In genomic region chr3:132590010-132590409, GRCm38 (mm10) we compare ENCODE assay signal across 27 mouse cellular contexts. TPM values are rescaled to one million over a fixed set of nuclear protein-coding genes. Genes with fewer than 3 reads are reported as not detected.
DNase-seq lines count a peak whose midpoint lies in the region; ATAC-seq lines count a peak whose summit lies in the region.
"Had no signal": no experiment of that assay in that cellular context is flagged by ENCODE, and none has a peak within 500 bp of the region (broad histone marks: within the 10 kb centered on the region; RNA-seq: fewer than 3 reads in every experiment).

No protein-coding gene starts in this region.

- no peaks in the 10 kb centered on the region for H3K9me3 ChIP-seq in limb, embryonic 12.5 days
- no peaks in the 10 kb centered on the region for H3K9me3 ChIP-seq in limb, embryonic 10.5 days (replicated peaks)
- H3K9me3 ChIP-seq in embryonic facial prominence, embryonic 14.5 days (ENCODE audit: control insufficient read depth, low read length): no peaks in the 10 kb centered on the region
- H3K9me3 ChIP-seq in limb, embryonic 15.5 days: no peaks in the 10 kb centered on the region
- H3K9me3 ChIP-seq: embryonic facial prominence, embryonic 13.5 days; forebrain, embryonic 13.5 days; forebrain, embryonic 15.5 days; G1E had no signal

- no peak for ATAC-seq in limb, embryonic 12.5 days (ENCODE audit: insufficient number of reproducible peaks, insufficient read depth, low FRiP score, low TSS enrichment, low read depth)
- no peak for ATAC-seq in embryonic facial prominence, embryonic 14.5 days (ENCODE audit: low read depth)
- ATAC-seq in limb, embryonic 15.5 days (ENCODE audit: insufficient number of reproducible peaks, low FRiP score, low TSS enrichment, low read depth): no peak
- ATAC-seq: activated CD4-positive, CD25-positive, alpha-beta regulatory T cell, adult 4 months; forebrain, embryonic 13.5 days; forebrain, embryonic 15.5 days; forebrain, postnatal 0 days; Patski had no signal

- H3K9ac ChIP-seq in limb, embryonic 12.5 days (replicated peaks): no peak overlapping the region
- no peak overlapping the region for H3K9ac ChIP-seq in embryonic facial prominence, embryonic 14.5 days (ENCODE audit: low read depth, low read length)
- H3K9ac ChIP-seq in limb, embryonic 15.5 days: no peak overlapping the region
- H3K9ac ChIP-seq: embryonic facial prominence, embryonic 13.5 days; forebrain, embryonic 13.5 days; forebrain, embryonic 15.5 days; forebrain, postnatal 0 days had no signal

- no peaks in the 10 kb centered on the region for H3K36me3 ChIP-seq in limb, embryonic 12.5 days
- H3K36me3 ChIP-seq in limb, embryonic 10.5 days: no peaks in the 10 kb centered on the region
- no peaks in the 10 kb centered on the region for H3K36me3 ChIP-seq in embryonic facial prominence, embryonic 14.5 days (ENCODE audit: control insufficient read depth, insufficient read depth, low read length)
- no peaks in the 10 kb centered on the region for H3K36me3 ChIP-seq in limb, embryonic 15.5 days
- H3K36me3 ChIP-seq: embryonic facial prominence, embryonic 13.5 days; forebrain, embryonic 15.5 days; G1E had no signal

- no peak for DNase-seq in limb, embryonic 10.5 days (ENCODE audit: low spot score)
- DNase-seq in embryonic facial prominence, embryonic 14.5 days (ENCODE audit: low spot score): no peak
- DNase-seq in lung, postnatal 4 days: no peak
- no peak for DNase-seq in heart, adult 8-10 months (ENCODE audit: low spot score)
- DNase-seq: adrenal gland, adult 8-10 months; adrenal gland, postnatal 25 days; cerebellum, adult 11 months; cerebellum, adult 18-20 months; cerebellum, adult 8-10 months; cerebellum, adult 9-11 months; cerebellum, postnatal 14 days; cerebellum, postnatal 36 days; embryo, embryonic 11 days; forebrain, postnatal 0 days had no signal

- peaks cover 4% of the 10 kb centered on the region; the same call in 1 of the 2 replicates for H3K4me1 ChIP-seq in limb, embryonic 12.5 days (replicated peaks)
- no peaks in the 10 kb centered on the region for H3K4me1 ChIP-seq in limb, embryonic 10.5 days
- H3K4me1 ChIP-seq in embryonic facial prominence, embryonic 14.5 days (ENCODE audit: control insufficient read depth, insufficient read depth, low read length): no peaks in the 10 kb centered on the region
- peaks cover 6% of the 10 kb centered on the region; the same call in 1 of the 2 replicates for H3K4me1 ChIP-seq in limb, embryonic 15.5 days
- H3K4me1 ChIP-seq: embryonic facial prominence, embryonic 13.5 days; forebrain, embryonic 13.5 days; forebrain, embryonic 15.5 days had no signal

- 59% methylated on average over 3 of the region's 3 CpGs for WGBS in limb, embryonic 12.5 days
- WGBS in limb, embryonic 10.5 days: 75% methylated on average over 3 of the region's 3 CpGs
- WGBS in embryonic facial prominence, embryonic 14.5 days: 60% methylated on average over 3 of the region's 3 CpGs
- 54% methylated on average over 3 of the region's 3 CpGs for WGBS in limb, embryonic 15.5 days

- H3K27me3 ChIP-seq in limb, embryonic 12.5 days: no peaks in the 10 kb centered on the region
- no peaks in the 10 kb centered on the region for H3K27me3 ChIP-seq in limb, embryonic 10.5 days (ENCODE audit: low read depth, poor library complexity, severe bottlenecking)
- H3K27me3 ChIP-seq in embryonic facial prominence, embryonic 14.5 days (replicated peaks; ENCODE audit: control insufficient read depth, insufficient read depth, low read length): no peaks in the 10 kb centered on the region
- H3K27me3 ChIP-seq in limb, embryonic 15.5 days: no peaks in the 10 kb centered on the region
- H3K27me3 ChIP-seq: embryonic facial prominence, embryonic 13.5 days; forebrain, embryonic 13.5 days; forebrain, embryonic 15.5 days had no signal

- peak overlapping the region; percentile 36; the same call in 1 of the 2 replicates for H3K27ac ChIP-seq in limb, embryonic 12.5 days
- H3K27ac ChIP-seq in limb, embryonic 10.5 days: no peak overlapping the region
- peak overlapping the region; percentile 10; the same call in 1 of the 2 replicates for H3K27ac ChIP-seq in embryonic facial prominence, embryonic 14.5 days (replicated peaks; ENCODE audit: low read depth, low read length)
- H3K27ac ChIP-seq in limb, embryonic 15.5 days: peak overlapping the region; percentile 47
- H3K27ac ChIP-seq: embryonic facial prominence, embryonic 13.5 days; forebrain, embryonic 13.5 days; forebrain, embryonic 15.5 days had no signal

- no peak overlapping the region for H3K4me2 ChIP-seq in limb, embryonic 12.5 days
- H3K4me2 ChIP-seq in embryonic facial prominence, embryonic 14.5 days (ENCODE audit: low read depth, low read length): no peak overlapping the region
- H3K4me2 ChIP-seq in limb, embryonic 15.5 days: no peak overlapping the region
- H3K4me2 ChIP-seq: embryonic facial prominence, embryonic 13.5 days; forebrain, embryonic 13.5 days; forebrain, embryonic 15.5 days had no signal

- H3K4me3 ChIP-seq in limb, embryonic 12.5 days (replicated peaks): no peak overlapping the region
- no peak overlapping the region for H3K4me3 ChIP-seq in limb, embryonic 10.5 days
- H3K4me3 ChIP-seq in embryonic facial prominence, embryonic 14.5 days (ENCODE audit: low read depth, low read length): no peak overlapping the region
- H3K4me3 ChIP-seq in limb, embryonic 15.5 days: no peak overlapping the region
- H3K4me3 ChIP-seq: embryonic facial prominence, embryonic 13.5 days; forebrain, embryonic 13.5 days; forebrain, embryonic 15.5 days had no signal

RNA-seq across cellular contexts. Expression of gene Gimd1, which starts 39.6 kb away (rescaled TPM):
- polyA plus RNA-seq in limb, embryonic 12.5 days (2016; fragmentation: Nextera tagmentation; extraction: Ambion mirVana): not detected in 2 replicates
- polyA plus RNA-seq in limb, embryonic 10.5 days (2016; fragmentation: Nextera tagmentation; extraction: Ambion mirVana): not detected in 2 replicates
- polyA plus RNA-seq in embryonic facial prominence, embryonic 14.5 days (2014; fragmentation: Nextera tagmentation; extraction: Ambion mirVana): not detected in 2 replicates
- polyA plus RNA-seq in limb, embryonic 15.5 days (2015; fragmentation: Nextera tagmentation; extraction: Ambion mirVana): not detected in 2 replicates
- not detected for total RNA-seq in heart, adult 8-10 months (2022)
- total RNA-seq: adrenal gland, adult 18-20 months; adrenal gland, adult 8-10 months; adrenal gland, postnatal 25 days; common myeloid progenitor, adult 5-6 weeks; forebrain, postnatal 0 days had no signal
- polyA plus RNA-seq: activated CD4-positive, CD25-positive, alpha-beta regulatory T cell, adult 4 months; brain, embryonic 14.5 days; C2C12; embryonic facial prominence, embryonic 13.5 days; forebrain, embryonic 11.5 days; forebrain, embryonic 13.5 days; forebrain, embryonic 15.5 days; forebrain, postnatal 0 days; G1E; Patski had no signal
